ENCODE assay signal across 13 mouse cellular contexts in genomic region chr2:128503136-128503935, GRCm38 (mm10).
DNase-seq lines count a peak whose midpoint lies in the region; ATAC-seq lines count a peak whose summit lies in the region.
"Had no signal": no experiment of that assay in that cellular context is flagged by ENCODE, and none has a peak within 500 bp of the region (broad histone marks: within the 10 kb centered on the region; RNA-seq: fewer than 3 reads in every experiment).

No protein-coding gene starts in this region.

- 0 out of 2 replicates have a peak, but pooled peaks cover 7% of the 10 kb centered on the region for H3K9me3 ChIP-seq in heart, embryonic 12.5 days (replicated peaks)
- H3K9me3 ChIP-seq: neural tube, embryonic 15.5 days had no signal

- peak; percentile 34 to 85 for DNase-seq in adrenal gland, adult (ENCODE audit: inconsistent age in 2 of 2, low spot score in 1 of 2)
- DNase-seq in adrenal gland, postnatal 4 days (ENCODE audit: low spot score in 2 of 2): no peak
- peak; percentile 40 for DNase-seq in heart, adult 8-10 months (ENCODE audit: low spot score)
- DNase-seq in CD4-positive helper T cell, adult 2 months (ENCODE audit: low read depth, low spot score): peak; percentile 29
- peak; percentile 32 to 54 for DNase-seq in heart, adult 9 months (ENCODE audit: low spot score in 2 of 2)
- no peak for DNase-seq in spleen, postnatal 36 days (ENCODE audit: low spot score in 2 of 2)
- no peak for DNase-seq in embryo, embryonic 10.5 days (ENCODE audit: low spot score)
- DNase-seq: right cerebral cortex, postnatal 4 days had no signal

- H3K36me3 ChIP-seq in heart, embryonic 12.5 days: no peaks in the 10 kb centered on the region
- H3K36me3 ChIP-seq: neural tube, embryonic 15.5 days had no signal

- no peak overlapping the region for H3K4me2 ChIP-seq in heart, embryonic 12.5 days
- H3K4me2 ChIP-seq: neural tube, embryonic 15.5 days had no signal

- no peak overlapping the region for H3K4me3 ChIP-seq in heart, embryonic 12.5 days
- H3K4me3 ChIP-seq: erythroblast, embryonic 14.5 days; neural tube, embryonic 15.5 days had no signal

- no peak overlapping the region for H3K9ac ChIP-seq in heart, embryonic 12.5 days
- H3K9ac ChIP-seq: liver, embryonic 14.5 days; neural tube, embryonic 15.5 days had no signal

- H3K27me3 ChIP-seq in heart, embryonic 12.5 days (replicated peaks): no peaks in the 10 kb centered on the region
- H3K27me3 ChIP-seq: neural tube, embryonic 15.5 days had no signal

- ATAC-seq in heart, embryonic 12.5 days (ENCODE audit: insufficient number of reproducible peaks, low FRiP score): no peak
- ATAC-seq: midbrain, embryonic 16.5 days had no signal

- H3K4me1 ChIP-seq in heart, embryonic 12.5 days (replicated peaks): peaks cover 8% of the 10 kb centered on the region; the same call in 1 of the 2 replicates
- H3K4me1 ChIP-seq: neural tube, embryonic 15.5 days had no signal

- WGBS in heart, embryonic 12.5 days: 73% methylated on average over 2 of the region's 2 CpGs

- H3K27ac ChIP-seq in heart, embryonic 12.5 days (ENCODE audit: poor library complexity, severe bottlenecking): no peak overlapping the region
- H3K27ac ChIP-seq: liver, embryonic 14.5 days; neural tube, embryonic 15.5 days had no signal

Comparison
In these comparisons a context has a peak if more than half of its experiments do, and no peak if none do; other contexts are left out.
1. DNase-seq: peak in adrenal gland, adult (2 of 2), heart, adult 8-10 months (single experiment), CD4-positive helper T cell, adult 2 months (single experiment) and heart, adult 9 months (2 of 2); none in adrenal gland, postnatal 4 days (0 of 2), spleen, postnatal 36 days (0 of 2) and embryo, embryonic 10.5 days (single experiment).